Mouse (Mus musculus) spleen, adult 2 months (tissue): ENCODE results near the gene Pcbp3. TPM values are rescaled to one million over a fixed set of nuclear protein-coding genes. Genes with fewer than 3 reads are reported as not detected.

Experiments
- DNase-seq, 2 experiments: peaks; one replicate each; pipeline versions ENCODE4 v3.0.0 to v3.0.0-alpha.2; 2012 to 2021; ENCODE audit warnings: low spot score in 2 of 2, low read depth in 1 of 2
- H3K27ac ChIP-seq: fragments of 200-500 bp; 2 replicates; pipeline ENCODE4 v1.5.1; 2012; ENCODE audit warnings: low read length, inconsistent platforms; ENCODE audit not compliant: insufficient read depth
- H3K27me3 ChIP-seq: fragments of 200-500 bp; 2 replicates; pipeline ENCODE4 v1.6.1; 2012; ENCODE audit warnings: mild to moderate bottlenecking, moderate library complexity, low read length, inconsistent platforms; ENCODE audit not compliant: control insufficient read depth, insufficient read depth
- H3K36me3 ChIP-seq: fragments of 200-500 bp; 2 replicates; pipeline ENCODE4 v1.6.1; 2012; ENCODE audit warnings: mild to moderate bottlenecking, low read length, inconsistent platforms; ENCODE audit not compliant: control insufficient read depth, insufficient read depth
- H3K4me1 ChIP-seq: fragments of 200-500 bp; 2 replicates; pipeline ENCODE4 v1.6.1; 2011; ENCODE audit warnings: inconsistent platforms; ENCODE audit not compliant: control insufficient read depth, insufficient read depth, insufficient read length
- H3K4me3 ChIP-seq: fragments of 200-500 bp; 2 replicates; pipeline ENCODE4 v1.5.1; 2011; ENCODE audit warnings: mild to moderate bottlenecking, inconsistent platforms; ENCODE audit not compliant: insufficient read depth, insufficient read length; ENCODE audit errors: extremely low read depth
- CTCF ChIP-seq: fragments of 200-500 bp; IDR thresholded peaks from 2 replicates; pipeline ENCODE4 v1.5.1; 2011; ENCODE audit warnings: mild to moderate bottlenecking, inconsistent platforms; ENCODE audit not compliant: insufficient read depth, insufficient read length, insufficient replicate concordance; ENCODE audit errors: extremely low read depth
- POLR2A ChIP-seq: fragments of 200-500 bp; IDR thresholded peaks from 2 replicates; pipeline ENCODE4 v1.6.1; 2011; ENCODE audit warnings: low read depth, low read length, inconsistent platforms
- WGBS: fragments of 180-500 bp; shearing (Covaris S2); methylation state at CpG from one replicate; pipeline ENCODE4 v1.1.7; 2018; 5-methylcytosine and 5-hydroxymethylcytosine counted together
- polyA plus RNA-seq: library from polyadenylated mRNA; depleted of rRNA; stranded (reverse); fragments of >200 nt; gene quantifications from 2 replicates; pipeline ENCODE4 v1.2.3, GENCODE M21; 2012; rRNA removed

Pcbp3 gene
- 3.8 and 4.0 TPM in 2 replicates for polyA plus RNA-seq

GRCm38 (mm10) chr10:76961790-76962489 is at the start of gene Pcbp3:
Pcbp3 (minus strand) TSS chr10:76961887.
- Histone ChIP-seq H3K27ac (no peak within 1 kb of the TSS), H3K4me3 (peak within 1 kb of the TSS; percentile 76), H3K27me3 (peaks cover 4% of the 10 kb centered on the region; the same call in 1 of the 2 replicates), H3K36me3 (no peaks in the 10 kb centered on the region), H3K4me1 (peaks cover 10% of the 10 kb centered on the region)
- TF ChIP-seq POLR2A (no peak; the same call in 1 of the 2 replicates), CTCF (no peak)
- DNase-seq, result peak; percentile 93 to 95
- WGBS, result 4% methylated on average over 56 of the region's 62 CpGs

GRCm38 (mm10) chr10:77008698-77009097 is 47.0 kb upstream of the Pcbp3 start:
- no peak for DNase-seq
- Histone ChIP-seq H3K27me3 (no peaks in the 10 kb centered on the region), H3K27ac (no peak overlapping the region), H3K4me3 (no peak overlapping the region), H3K36me3 (no peaks in the 10 kb centered on the region), H3K4me1 (no peaks in the 10 kb centered on the region)
- WGBS, result 83% methylated on average over 2 of the region's 3 CpGs
- no peak for TF ChIP-seq CTCF
- no peak for TF ChIP-seq POLR2A

GRCm38 (mm10) chr10:77008109-77008561 is 46.4 kb upstream of the Pcbp3 start:
- DNase-seq, result no peak
- TF ChIP-seq POLR2A (no peak), CTCF (no peak)
- no peaks in the 10 kb centered on the region for H3K36me3 ChIP-seq
- H3K27ac ChIP-seq, result no peak overlapping the region
- no peaks in the 10 kb centered on the region for H3K27me3 ChIP-seq
- H3K4me3 ChIP-seq, result no peak overlapping the region
- 77% methylated on average over 9 of the region's 9 CpGs for WGBS
- no peaks in the 10 kb centered on the region for H3K4me1 ChIP-seq

- Histone ChIP-seq H3K27me3 (no peaks in the 10 kb centered on the region), H3K27ac (no peak overlapping the region), H3K4me3 (no peak overlapping the region), H3K36me3 (no peaks in the 10 kb centered on the region), H3K4me1 (no peaks in the 10 kb centered on the region)
- TF ChIP-seq POLR2A, result no peak
- no peak for TF ChIP-seq CTCF
- WGBS, result 82% methylated on average over 8 of the region's 8 CpGs
- no peak for DNase-seq
Observed at GRCm38 (mm10) chr10:77007433-77008108, 45.9 kb upstream of the Pcbp3 start.

DNA sequence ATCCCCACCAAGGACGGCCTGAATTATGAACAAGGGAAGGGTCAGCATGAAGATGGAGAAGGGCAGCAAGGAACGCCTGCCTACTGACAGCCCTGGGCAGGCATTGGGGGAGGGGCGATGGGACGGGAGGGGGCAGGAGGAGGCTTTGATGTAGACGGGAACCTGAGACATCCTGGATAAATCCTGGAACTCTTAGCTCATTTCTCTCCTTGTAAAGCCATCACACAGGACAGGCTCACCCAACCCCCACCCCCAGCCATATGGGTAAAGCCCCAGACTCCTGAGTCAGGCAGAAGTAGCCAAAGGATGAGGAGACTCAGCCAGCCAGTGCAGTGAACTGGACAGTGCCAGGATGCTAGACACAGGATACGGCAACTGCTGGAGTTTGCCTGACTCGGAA is 43.2 kb upstream of the Pcbp3 start:
- 75% methylated on average over 7 of the region's 7 CpGs for WGBS

DNA sequence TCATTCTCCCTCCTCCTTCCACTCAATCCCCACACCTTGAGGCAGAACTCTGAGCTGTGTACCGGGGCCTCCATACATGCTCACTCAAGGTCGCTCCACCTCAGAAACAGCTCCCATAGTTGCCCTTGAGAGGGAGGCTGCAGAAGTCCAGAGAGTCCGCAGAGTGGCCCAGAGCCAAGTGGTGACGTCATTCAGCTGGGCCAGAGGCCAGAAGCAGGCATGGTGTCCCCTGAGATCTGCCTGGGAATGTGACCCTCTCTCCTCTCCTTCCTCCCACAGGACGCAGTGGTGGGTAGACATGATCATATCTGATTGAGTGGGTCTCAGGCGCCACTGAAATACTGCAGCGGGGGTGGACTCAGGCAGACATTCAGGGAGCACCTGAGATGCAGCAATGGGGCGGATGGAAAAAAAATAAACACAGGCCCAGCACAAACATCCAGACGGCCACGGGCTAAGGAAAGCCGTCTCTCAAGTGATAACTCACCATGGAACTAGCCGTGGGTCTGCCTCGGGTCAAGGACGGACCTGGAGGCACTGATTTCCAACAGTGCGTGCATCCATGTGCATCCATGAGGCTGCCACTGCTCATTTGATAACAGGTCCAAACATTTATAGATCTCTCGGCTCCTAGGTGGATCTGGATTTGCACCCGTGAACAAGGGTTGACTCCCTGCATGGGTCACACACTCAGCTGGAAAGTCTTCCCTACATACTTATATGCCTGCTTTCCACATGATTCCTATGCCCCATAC is 36.2 kb upstream of the Pcbp3 start:
- no peaks in the 10 kb centered on the region for H3K4me1 ChIP-seq
- H3K4me3 ChIP-seq, result no peak overlapping the region
- no peak overlapping the region for H3K27ac ChIP-seq
- H3K36me3 ChIP-seq, result no peaks in the 10 kb centered on the region
- no peaks in the 10 kb centered on the region for H3K27me3 ChIP-seq
- 80% methylated on average over 17 of the region's 17 CpGs for WGBS
- TF ChIP-seq POLR2A, result no peak
- no peak for DNase-seq

More for the DNA sequence above, 43.2 kb upstream of the Pcbp3 start:
- no peak overlapping the region for H3K27ac ChIP-seq
- H3K27me3 ChIP-seq, result no peaks in the 10 kb centered on the region
- TF ChIP-seq CTCF (no peak), POLR2A (no peak)
- DNase-seq, result no peak
- no peaks in the 10 kb centered on the region for H3K4me1 ChIP-seq
- no peak overlapping the region for H3K4me3 ChIP-seq
- H3K36me3 ChIP-seq, result no peaks in the 10 kb centered on the region
